Mouse (Mus musculus): ENCODE measurements around the gene Trmt10c.

DNA sequence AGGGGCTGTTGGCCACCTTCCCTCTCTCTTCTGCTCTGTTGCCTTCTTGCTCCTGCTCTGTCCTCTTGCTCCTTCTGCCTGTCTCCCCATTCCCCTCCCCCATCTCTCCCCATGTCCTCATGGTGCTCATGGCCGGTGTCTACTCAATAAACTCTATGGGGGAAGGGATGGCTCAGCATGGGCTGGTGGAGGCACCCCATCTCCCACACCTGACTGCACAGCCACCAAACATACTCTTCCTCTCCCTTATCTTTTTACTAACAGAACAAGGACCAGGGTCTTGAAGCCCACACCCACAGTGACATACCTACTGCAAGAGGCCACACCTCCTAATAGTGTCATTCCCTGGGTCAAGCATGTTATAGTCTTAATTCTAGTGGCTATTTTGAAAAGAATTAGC lies 36.5 kb upstream of the Trmt10c start:
- TF ChIP-seq CTCF (IDR thresholded peaks at IDR 0.05; ENCODE audit: insufficient read depth, low read length) = no peak
- no peak for TF ChIP-seq POLR2A (IDR thresholded peaks at IDR 0.05; ENCODE audit: borderline replicate concordance, extremely low read depth, low read depth, low read length)
